Mouse (Mus musculus): ENCODE results near the gene Fam89b.
"Not testable (repeated sequence)": the region's sequence is repeated elsewhere in the genome, so short reads cannot be mapped to it uniquely, and the experiment has no call there.

The Fam89b gene

DNA sequence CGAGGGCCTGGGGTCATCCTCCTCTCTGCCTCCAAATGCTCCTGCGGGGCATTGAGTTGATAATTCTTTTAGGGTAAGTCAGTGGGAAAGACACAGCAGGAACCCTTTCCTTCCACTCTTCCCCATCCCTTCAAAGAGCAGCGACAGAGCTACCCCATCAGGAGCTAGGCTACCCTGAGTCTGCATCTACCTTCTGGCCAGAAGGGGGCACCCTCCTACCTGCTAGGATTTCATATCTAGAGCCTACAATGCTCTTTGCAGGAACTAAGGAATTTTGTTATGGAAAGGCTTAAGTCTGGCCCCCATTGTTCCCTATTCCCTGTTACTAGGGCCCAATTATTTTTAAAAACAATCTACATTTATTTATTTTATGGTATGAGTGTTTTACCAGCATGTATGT, 18.2 kb downstream of the Fam89b start:
- DNase-seq (ENCODE audit: low read depth, low spot score): no peak

DNA sequence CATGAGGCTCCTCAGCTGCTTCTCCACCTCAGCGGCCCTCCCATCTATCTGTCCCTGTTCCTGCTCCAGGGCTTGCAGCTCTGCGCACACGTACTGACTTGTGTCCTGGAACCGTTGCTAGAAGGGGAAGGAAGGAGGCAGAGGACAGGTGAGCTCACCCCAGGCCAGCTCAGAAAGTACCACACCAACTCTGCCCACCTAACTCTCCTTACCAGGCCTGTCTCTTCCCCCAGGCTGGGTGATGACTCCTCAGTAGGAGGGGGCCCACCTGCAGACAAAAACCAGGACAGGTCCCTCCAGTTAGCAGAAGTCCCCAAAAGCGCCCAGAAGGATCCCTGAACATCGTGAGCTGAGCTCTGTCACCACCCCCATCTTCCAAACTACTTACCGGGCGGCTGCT, 18.9 kb downstream of the Fam89b start:
- DNase-seq (ENCODE audit: low read depth, low spot score): no peak

DNA sequence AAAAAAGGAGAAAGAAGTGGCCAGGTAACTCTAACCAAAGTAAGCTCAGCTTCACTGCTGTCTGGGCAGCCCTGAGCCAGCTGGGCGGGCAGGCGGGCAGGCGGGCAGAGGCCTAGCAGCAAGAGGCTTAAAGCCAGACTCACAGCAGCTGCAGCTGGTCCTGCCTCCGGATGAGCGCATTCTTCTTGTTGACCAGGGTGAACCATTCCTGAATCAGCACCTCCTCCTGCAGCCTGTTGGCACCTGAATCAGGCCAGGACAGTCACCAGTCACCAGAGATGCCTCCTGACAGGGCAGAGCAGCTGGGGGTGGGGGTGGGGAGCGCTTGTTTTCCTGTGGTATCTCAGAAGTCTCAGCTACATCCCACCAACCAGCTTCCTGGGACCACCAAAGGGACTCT, 19.4 kb downstream of the Fam89b start:
- no peak for DNase-seq (ENCODE audit: low read depth, low spot score)

DNA sequence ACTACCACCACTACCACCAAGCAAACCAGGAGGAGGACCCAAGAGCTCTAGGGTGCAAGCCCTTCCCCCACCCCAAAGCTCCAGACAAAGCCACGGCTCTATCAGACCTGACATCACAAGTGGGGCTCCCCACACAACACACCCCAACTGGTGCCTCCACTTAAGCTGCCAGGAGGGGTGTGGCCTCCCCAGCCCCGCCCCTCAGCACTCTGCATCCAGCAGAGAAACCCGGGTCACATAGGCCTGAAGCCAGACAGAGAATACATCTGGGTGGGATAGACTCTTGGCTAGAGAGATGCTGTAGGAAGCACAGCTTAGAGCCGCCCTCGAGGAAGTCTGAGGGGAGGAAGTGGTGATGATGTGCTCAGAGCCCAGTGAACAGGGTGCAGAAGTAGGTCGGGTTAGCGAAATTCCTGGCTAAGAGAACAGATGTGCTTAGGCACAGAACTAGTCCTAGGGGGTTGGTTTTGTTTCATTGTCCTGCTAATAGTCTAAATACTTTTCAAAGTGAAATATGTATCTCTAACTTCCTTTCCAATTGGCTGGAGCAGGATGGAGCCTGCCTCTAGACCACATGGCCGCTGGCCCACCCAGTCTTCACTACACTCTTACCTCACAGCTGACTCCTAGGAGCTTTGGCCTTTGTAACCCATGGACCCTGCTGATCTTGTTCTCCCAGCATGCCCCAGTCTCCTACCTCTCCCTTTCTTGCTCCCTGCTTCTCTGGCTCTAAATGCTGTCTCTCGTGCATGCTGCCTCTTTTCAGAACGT, 24.5 kb downstream of the Fam89b start:
- DNase-seq (ENCODE audit: low read depth, low spot score): no peak

DNA sequence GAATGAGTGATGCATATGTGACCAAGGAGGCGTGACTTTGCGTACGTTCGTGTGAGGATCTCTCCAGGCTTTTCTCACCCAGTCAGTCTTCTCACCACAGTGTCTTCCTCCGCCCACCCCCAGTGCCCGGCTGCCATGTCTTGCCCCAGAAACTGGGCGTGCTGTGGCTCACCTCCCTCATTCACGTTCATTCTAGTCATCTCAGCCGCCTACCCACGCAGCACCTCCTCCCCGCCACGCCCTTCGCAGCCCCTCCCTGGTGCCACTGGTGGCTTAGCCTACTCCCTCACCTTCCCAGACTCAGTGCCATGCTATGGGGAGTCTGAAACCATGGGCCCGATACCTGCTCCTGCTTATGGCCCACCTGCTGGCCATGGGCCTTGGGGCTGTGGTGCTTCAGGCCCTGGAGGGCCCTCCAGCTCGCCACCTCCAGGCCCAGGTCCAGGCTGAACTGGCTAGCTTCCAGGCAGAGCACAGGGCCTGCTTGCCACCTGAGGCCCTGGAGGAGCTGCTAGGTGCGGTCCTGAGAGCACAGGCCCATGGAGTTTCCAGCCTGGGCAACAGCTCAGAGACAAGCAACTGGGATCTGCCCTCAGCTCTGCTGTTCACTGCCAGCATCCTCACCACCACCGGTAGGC, 25.2 kb downstream of the Fam89b start, which contains the start of gene Kcnk7:
Gene Kcnk7, plus strand, starts transcription at position 205 of the 638 bp plus-strand sequence.
- DNase-seq (ENCODE audit: low read depth, low spot score): no peak

DNA sequence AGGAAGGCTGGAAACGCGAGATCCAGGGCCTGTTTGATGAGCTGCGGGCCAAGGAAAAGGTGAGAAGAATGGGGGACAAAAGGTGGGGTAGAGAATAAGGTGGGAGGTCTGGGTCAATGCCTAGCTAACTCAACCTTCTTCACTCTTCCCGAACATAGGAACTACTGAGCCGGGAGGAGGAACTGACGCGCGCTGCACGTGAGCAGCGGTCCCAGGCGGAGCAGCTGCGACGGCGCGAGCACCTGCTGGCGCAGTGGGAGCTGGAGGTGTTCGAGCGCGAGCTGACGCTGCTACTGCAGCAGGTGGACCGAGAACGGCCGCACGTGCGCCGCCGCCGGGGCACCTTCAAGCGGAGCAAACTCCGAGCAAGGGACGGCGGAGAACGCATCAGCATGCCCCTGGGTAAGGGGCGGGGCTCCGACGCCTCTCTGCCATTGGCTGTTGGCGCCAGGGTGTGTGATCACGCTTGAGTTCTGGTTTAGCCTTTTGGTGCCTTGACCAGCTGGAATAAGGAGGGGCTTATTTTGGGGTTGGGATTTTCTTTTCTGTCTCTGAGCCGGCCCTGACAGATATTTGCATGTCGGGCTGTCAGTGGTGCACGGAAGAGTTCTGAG, 33.5 kb downstream of the Fam89b start:
- DNase-seq (ENCODE audit: low read depth, low spot score): no peak

DNA sequence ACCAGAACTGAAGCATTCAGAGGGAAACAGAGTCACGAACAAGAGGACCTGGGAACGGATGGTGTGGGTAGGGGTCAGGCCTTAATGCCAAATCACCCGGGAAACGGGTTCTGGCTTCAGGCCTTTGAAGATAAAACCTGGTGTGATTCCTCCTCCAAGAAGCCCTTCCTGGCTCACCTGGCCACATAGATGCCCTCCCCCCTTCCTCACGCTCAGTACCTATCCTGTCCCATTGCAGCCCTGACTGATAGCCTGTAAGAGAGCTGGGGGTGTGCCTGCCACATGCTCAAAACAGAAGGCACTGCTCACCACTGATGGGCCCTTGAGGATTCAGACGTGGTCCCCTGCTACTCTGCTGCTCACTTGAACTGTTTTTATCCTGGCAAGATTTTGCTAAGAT, 35.7 kb downstream of the Fam89b start:
- DNase-seq (ENCODE audit: low read depth, low spot score): no peak

DNA sequence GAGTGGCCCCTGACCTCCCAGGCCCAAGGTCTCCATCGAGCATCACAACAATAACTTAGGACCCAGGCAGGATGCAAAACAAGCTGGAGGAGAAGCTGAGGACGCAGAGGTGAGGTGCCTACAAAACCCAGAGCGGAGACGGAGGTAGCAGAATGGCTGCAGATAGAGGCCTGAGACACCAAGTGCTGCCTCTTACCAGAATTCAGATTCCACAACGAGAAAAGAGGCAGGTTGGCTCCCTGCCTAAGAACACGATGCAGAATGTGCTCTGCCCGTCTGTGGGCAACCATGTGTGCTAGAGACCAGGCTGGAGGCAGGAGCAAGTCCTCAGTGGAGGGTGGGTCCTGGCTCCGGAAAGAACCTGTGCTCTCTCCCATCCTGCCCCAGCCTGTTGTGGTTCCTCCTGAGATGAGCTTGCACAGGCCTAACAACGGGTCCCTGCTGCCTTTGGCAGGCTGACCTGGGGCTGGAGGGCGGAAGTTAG, 36.5 kb downstream of the Fam89b start:
- no peak for DNase-seq (ENCODE audit: low read depth, low spot score)

DNA sequence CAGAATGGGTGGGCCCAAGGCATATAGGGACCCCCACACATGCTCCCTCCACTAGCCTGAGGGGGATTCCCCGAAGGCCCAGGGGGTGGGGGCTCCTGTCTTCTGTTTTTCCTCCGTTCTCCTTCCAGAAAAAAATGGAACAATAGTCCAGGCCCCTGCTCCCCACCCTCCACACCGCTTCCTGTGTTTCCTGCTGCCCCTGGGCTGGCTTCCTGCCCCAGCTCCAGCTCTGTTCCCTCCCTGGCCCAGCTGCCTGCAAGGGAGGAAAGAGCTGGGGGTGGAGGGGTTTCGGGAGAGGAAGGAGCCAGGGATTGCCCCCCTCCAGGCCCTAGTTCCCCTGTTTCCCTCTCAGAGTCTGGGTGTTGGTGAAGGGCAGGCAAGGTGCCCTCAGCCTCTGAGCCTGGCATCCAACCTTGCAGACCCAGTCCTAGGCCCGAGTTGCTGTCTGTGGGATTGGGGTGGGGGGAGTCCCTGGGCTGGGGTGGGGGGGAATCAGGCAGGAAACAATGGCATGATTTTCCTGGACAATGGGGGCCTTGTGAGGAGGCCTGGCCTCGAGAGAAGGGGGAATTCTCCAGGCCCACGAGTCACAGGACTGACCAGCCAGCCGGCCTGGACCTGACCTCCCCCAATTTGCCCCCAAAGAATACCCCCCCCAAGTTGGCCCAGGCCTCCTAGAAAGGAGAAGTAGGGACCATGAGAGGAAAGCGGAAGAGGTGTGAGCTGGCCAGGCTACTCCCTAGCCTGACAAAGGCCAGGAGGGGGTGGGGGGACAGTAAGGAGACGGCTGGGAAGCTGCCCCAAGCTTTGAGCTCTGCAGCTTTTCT, 37.2 kb downstream of the Fam89b start:
- no peak for DNase-seq (ENCODE audit: low read depth, low spot score)

DNA sequence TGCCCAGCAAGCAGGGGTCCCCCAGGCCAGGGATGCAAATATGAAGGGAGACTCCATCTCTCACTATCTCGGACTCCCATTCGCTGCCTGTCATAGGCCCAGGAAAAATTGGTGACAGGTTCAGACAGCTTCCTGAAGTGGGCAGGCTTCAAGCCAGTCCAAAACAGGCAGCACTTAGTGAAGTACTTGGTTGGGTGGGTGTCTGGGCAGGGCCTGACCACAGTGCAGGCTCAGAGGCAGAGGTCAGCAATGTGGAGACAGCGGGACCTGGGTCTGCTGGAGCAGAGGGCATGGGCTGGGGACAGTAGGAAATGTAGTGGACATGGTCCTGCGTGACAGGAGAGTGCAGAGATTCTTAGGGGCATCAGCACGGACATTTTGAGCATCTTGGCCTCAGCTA, 37.9 kb downstream of the Fam89b start:
- no peak for DNase-seq (ENCODE audit: low read depth, low spot score)

DNA sequence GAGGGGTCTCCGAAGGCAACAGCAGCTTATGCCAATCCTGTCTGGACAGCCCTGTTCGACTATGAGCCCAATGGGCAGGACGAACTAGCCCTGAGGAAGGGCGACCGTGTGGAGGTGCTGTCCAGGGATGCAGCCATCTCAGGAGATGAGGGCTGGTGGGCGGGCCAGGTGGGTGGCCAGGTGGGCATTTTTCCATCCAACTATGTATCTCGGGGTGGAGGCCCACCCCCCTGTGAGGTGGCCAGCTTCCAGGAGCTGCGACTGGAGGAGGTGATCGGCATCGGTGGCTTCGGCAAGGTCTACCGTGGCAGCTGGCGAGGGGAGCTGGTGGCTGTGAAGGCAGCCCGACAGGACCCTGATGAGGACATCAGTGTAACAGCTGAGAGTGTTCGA, 39.1 kb downstream of the Fam89b start:
- DNase-seq (ENCODE audit: low read depth, low spot score): no peak

DNA sequence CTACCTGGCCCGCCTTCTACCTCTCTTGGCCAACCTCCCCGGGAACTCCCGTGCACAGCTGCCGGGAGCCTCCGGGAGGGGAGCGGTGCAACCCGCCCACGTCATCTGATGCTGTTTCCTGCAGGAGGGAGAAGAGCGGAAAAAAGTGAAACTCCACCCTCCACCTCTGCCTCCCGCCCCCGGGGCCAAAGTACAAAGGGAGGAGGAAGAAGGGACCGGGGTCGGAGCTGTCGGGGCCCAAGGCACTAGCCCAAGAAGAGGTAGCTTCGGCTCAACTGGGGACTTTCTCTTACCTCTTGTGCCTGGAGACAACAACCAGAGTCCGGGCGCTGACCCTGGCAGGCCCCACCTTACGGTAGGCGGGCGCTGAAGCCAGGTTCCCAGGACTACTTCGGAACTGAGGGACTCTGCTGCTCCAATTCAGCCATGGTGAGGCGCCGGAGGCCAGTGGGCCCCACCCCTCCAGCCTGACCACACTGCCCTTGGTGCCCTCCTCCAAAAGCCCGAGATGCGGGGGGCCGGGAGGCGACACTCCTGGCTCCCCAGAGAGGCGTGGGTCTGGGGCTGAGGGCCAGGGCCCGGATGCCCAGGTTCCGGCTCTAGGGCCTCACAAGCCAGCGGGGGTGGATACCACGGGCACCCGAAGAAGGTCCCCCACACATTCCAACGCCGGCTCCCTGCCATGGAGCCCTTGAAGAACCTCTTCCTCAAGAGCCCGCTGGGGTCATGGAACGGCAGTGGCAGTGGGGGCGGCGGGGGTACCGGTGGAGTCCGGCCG, 39.7 kb downstream of the Fam89b start:
- peak; percentile 28 for DNase-seq (ENCODE audit: low read depth, low spot score)

DNA sequence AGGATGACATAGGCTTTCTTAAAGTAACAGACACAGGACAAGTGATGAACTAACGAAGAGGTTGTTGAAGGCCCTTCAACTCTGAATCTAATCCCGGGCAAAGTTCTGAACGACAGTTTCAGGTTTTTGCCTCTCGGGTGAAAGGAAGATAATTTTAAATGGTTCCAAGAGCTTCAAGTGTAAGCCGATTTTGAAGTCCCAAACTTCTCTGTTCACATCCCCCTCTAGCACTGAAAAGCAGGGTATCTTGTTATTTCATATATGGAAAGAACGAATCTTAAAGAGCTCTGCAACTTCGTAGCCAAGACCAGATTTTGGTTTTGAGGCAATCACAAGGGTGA, 40.4 kb downstream of the Fam89b start:
- no peak for DNase-seq (ENCODE audit: low read depth, low spot score)

DNA sequence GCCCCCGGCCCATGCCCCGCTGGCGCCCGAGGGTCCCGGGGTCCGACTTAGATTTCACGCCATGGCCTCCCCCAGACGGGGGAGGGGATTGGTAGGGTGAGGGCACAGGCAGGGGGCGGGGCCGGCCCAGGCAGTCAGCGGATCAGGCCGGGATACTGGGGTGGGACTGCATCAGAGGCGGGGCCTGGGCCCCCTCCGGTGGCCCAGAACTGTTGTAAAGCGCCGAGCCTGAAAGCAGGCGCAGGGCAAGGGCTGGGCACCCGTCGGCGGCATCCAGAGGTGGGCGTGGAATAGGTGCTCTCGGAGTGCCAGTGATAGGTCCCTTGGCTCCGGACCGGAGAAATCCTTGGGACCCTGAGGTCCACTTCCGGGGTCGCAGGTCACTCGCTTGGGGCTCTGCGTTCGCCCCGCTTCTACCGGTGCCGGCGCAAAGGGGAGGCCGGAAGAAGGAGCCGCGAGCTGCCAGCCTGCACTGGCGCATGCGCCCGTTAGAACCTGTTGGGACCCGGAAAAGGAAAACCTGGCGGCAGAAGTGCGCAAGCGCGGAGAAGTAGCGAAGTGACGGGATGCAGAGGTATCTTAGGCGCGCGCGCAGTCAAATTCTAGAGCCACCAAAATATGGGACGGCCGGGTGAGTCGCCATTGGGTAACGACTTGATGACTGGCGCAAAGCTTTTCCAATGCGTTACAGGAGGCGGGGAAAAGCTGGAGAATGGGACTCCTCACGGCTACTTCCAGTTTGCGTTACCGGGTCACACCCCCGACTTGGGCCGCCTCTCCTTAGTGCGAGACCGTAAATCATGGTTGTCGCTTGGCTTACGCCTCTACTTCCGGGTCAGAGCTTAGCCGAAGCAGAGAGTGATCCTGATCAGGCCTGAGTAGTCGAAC, 41.0 kb downstream of the Fam89b start, which contains the start of the genes Map3k11 and Pcnx3:
Gene Map3k11, plus strand, starts transcription at position 543 of the 888 bp plus-strand sequence.
Gene Pcnx3, minus strand, starts transcription at position 709 of the 888 bp plus-strand sequence.
- peak; percentile 99 for DNase-seq (ENCODE audit: low read depth, low spot score)

DNA sequence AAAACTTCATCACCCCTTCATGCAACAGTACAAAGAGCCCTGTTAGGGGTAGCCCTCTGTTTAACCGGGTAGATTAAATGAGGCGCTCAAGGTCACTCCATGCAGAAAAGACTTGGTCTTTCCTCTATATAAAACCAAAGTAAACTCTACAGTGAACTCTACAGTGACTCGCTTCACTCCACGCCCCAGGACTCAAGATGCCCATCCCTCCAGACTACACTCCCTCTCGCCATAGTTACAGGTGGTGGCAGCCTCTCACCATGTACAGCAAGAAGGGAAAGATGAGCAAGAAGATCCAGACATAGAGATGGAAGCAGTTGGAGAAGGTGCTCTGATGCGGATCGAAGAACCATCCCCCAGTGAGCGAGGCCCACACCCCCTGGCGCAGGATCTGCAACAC, 41.7 kb downstream of the Fam89b start:
- no peak for DNase-seq (ENCODE audit: low read depth, low spot score)

DNA sequence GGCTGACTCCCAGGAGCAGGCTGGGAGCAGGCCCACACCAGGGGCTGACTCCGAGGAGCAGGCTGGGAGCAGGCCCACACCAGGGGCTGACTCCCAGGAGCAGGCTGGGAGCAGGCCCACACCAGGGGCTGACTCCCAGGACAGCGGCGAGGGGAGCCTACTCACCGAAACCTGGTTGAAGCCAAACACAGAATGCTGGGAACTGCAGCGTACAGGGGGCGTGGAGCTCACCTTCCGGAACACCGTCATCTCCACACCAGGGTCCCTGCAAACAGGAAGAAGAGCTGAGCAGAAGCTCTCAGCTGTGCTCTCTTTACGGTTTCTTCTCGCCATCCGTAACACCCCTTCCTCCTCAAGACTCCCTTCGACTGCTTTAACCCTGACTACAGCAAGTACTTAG, 42.5 kb downstream of the Fam89b start:
- DNase-seq (ENCODE audit: low read depth, low spot score): not testable (repeated sequence)

DNA sequence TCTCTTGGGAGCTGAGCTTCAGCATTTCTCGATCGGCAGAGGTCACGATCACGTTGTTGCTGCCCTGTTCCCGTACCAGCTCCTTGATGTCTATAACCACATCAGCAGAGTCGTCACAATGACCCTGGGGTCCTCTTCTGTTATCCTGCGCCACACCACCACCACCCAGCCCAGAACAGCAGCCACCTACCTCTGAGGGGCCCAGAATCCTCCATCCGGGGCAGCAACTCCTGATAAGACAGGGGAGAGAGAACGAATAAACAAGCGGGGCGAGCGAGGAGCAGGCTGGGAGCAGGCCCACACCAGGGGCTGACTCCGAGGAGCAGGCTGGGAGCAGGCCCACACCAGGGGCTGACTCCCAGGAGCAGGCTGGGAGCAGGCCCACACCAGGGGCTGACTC, 43.0 kb downstream of the Fam89b start:
- DNase-seq (ENCODE audit: low read depth, low spot score): no peak

DNA sequence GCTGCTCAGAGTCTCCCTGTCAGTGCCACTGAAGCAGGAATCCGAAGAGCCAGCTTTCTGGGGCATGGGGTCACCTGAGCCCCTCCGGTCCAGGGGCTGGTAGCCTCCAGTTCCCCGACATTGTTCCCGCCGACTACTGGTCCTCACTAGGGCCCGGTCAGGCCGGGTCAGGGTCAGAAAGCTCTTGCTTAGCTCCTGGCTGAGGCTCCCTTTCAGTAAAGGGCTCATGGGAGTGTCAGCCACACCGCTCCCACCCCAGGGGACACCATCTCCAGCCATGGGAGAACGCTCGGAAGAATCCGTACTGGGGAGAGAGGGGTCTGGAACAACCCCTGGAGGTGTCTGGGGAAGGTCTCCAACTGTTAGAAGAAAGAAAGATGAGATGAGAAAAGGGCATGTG, 43.6 kb downstream of the Fam89b start:
- no peak for DNase-seq (ENCODE audit: low read depth, low spot score)

DNA sequence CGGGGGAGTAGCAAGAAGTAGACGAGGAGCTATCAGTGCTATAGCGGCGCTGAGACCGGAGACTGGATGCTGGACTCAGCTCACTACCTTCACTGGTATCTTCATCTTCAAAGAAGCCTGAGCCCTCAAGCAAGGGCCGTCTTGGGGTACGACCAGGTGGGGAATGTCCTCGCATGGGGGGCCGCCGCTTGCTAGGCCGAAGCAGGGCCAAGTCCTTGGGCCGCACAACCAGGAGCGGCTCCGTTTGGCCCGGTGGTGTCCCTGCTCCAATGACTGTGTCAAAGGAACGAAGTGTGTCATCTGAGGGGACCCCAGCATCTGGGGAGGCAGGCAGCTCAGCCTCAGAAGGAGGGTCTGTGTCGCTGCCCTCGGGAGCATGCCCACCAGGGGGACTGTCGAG, 44.0 kb downstream of the Fam89b start:
- no peak for DNase-seq (ENCODE audit: low read depth, low spot score)

DNA sequence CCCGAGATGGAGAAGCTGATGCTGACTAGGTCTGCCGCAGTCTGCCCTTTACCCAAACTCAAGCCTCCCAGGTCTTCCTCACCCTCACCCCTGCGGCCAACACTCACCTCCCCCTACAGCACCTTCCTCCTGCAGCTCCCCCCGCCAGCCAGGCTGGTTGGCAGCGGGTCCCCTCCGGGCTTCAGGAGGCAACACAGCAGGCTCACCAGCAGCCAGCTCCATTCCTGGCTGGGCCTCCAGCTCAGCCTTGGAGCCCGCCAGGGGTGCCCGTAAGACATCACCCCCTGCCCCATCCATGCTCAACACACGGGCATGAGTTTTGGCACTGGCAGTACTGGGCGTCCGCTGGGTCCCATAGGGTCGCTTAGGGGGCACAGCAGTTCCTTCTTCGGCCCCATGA, 44.5 kb downstream of the Fam89b start:
- no peak for DNase-seq (ENCODE audit: low read depth, low spot score)

All from brain, embryonic 18.5 days (tissue).